15 mouse cellular contexts compared by ENCODE assay signal in genomic region chr9:43594814-43595213, GRCm38 (mm10).
"Had no signal": no experiment of that assay in that cellular context is flagged by ENCODE, and none has a peak within 500 bp of the region (broad histone marks: within the 10 kb centered on the region; RNA-seq: fewer than 3 reads in every experiment).

No protein-coding gene starts in this region.

- H3K9me3 ChIP-seq: neural tube, embryonic 15.5 days; stomach, embryonic 15.5 days had no signal

- H3K4me1 ChIP-seq: neural tube, embryonic 15.5 days; stomach, embryonic 15.5 days had no signal

- H3K4me2 ChIP-seq: neural tube, embryonic 15.5 days; stomach, embryonic 15.5 days had no signal

- H3K27ac ChIP-seq: neural tube, embryonic 15.5 days; stomach, embryonic 15.5 days; stomach, postnatal 0 days had no signal

- H3K27me3 ChIP-seq: neural tube, embryonic 15.5 days; stomach, embryonic 15.5 days had no signal

- H3K36me3 ChIP-seq: neural tube, embryonic 15.5 days; stomach, embryonic 15.5 days had no signal

- DNase-seq: retina, postnatal 1 day; right cerebral cortex, adult 18-20 months; right cerebral cortex, postnatal 14 days; right cerebral cortex, postnatal 25 days; right cerebral cortex, postnatal 4 days; spleen, adult 18-20 months; thymus, adult 18-20 months; thymus, adult 2 months; thymus, postnatal 14 days; thymus, postnatal 25 days; thymus, postnatal 36 days; thymus, postnatal 4 days had no signal

- H3K4me3 ChIP-seq: neural tube, embryonic 15.5 days; stomach, embryonic 15.5 days had no signal

- H3K9ac ChIP-seq: neural tube, embryonic 15.5 days; stomach, embryonic 15.5 days had no signal
